Mouse (Mus musculus): ENCODE measurements around the gene Wdr46. TPM values are rescaled to one million over a fixed set of nuclear protein-coding genes. Genes with fewer than 3 reads are reported as not detected.
A peak's percentile ranks its signal among the peaks of the same experiment; 100 is the strongest.
"Not testable (repeated sequence)": the region's sequence is repeated elsewhere in the genome, so short reads cannot be mapped to it uniquely, and the experiment has no call there.

Gene Wdr46
- total and polyA plus RNA-seq, 2 experiments from 2014 or later: 15.7 to 17.3 TPM

GRCm38 (mm10) chr17:33982136-33982535, 41.7 kb downstream of the Wdr46 start:
- not testable (repeated sequence) for H3K36me3 ChIP-seq (ENCODE audit: insufficient read depth, low read length); H3K9ac ChIP-seq (replicated peaks; ENCODE audit: low read length, poor library complexity, severe bottlenecking)

DNA sequence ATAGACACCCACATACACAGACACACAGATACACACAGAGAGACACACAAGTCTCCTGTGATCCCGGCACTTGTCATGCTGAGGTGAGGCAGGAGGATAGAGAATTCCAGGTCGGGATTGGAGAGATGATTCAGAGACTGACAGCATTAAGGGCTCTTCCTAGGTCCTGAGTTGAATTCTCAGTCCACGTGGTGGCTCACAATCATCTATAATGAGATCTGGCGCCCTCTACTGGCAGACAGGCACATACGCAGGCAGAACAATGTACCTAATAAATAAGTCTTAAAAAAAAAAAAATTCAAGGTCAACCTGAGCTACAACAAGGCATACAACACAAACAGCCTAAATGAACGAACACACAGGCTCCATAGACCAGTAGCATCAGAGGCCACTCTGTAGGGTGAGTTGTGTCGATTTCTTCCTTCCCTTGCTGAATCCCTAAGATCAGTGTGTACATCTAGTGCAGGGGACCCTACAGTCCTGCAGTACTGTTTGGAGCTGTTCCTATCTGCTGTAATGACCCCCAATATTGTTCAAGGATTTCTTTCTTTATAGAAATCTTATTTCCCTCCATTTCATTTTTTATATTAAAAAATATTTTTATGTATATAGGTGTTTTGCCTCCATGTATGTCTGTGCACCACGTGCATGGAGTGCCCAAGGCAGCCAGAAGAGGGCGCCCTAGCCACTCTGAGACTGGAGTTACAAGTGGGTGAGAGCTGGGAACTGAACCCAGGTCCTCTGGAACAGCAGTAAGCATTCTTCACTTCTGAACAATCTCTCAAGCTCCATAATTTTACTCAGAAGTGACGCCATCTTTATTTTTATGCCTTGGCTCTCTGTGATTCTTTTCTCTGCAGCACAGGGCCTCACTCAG, 51.6 kb downstream of the Wdr46 start:
- ATAC-seq (ENCODE audit: low FRiP score): no peak
- no peaks in the 10 kb centered on the region for H3K36me3 ChIP-seq (ENCODE audit: insufficient read depth, low read length)
- H3K4me2 ChIP-seq (ENCODE audit: low read depth, low read length, poor library complexity, severe bottlenecking): no peak overlapping the region
- peak; percentile 89 for DNase-seq (ENCODE audit: low spot score)
- 33% methylated on average over 10 of the region's 10 CpGs for WGBS
- H3K4me3 ChIP-seq (ENCODE audit: low read depth, low read length): no peak overlapping the region
- H3K9me3 ChIP-seq (ENCODE audit: low read length): no peaks in the 10 kb centered on the region
- H3K9ac ChIP-seq (replicated peaks; ENCODE audit: low read length, poor library complexity, severe bottlenecking): no peak overlapping the region
- H3K27me3 ChIP-seq (ENCODE audit: insufficient read depth, low read length): peaks cover 5% of the 10 kb centered on the region; the same call in 1 of the 2 replicates
- no peaks in the 10 kb centered on the region for H3K4me1 ChIP-seq (ENCODE audit: insufficient read depth, low read length)
- no peak overlapping the region for H3K27ac ChIP-seq (ENCODE audit: low read depth, low read length)
- peak; percentile 88 for TF ChIP-seq CTCF (IDR thresholded peaks at IDR 0.05)

More at GRCm38 (mm10) chr17:33982136-33982535, 41.7 kb downstream of the Wdr46 start:
- not testable (repeated sequence) for H3K4me1 ChIP-seq (ENCODE audit: insufficient read depth, low read length); H3K9me3 ChIP-seq (ENCODE audit: low read length); ATAC-seq (ENCODE audit: low FRiP score)
- Histone ChIP-seq H3K4me3 (ENCODE audit: low read depth, low read length) (peak overlapping the region; percentile 46), H3K27ac (ENCODE audit: low read depth, low read length) (peak overlapping the region; percentile 81; the same call in 1 of the 2 replicates), H3K27me3 (ENCODE audit: insufficient read depth, low read length) (peaks cover 20% of the 10 kb centered on the region), H3K4me2 (ENCODE audit: low read depth, low read length, poor library complexity, severe bottlenecking) (peak overlapping the region; percentile 49)
- DNase-seq (ENCODE audit: low spot score): peak; percentile 60
- peak; percentile 90 for TF ChIP-seq CTCF (IDR thresholded peaks at IDR 0.05)
- WGBS: 15% methylated on average over 8 of the region's 8 CpGs

DNA sequence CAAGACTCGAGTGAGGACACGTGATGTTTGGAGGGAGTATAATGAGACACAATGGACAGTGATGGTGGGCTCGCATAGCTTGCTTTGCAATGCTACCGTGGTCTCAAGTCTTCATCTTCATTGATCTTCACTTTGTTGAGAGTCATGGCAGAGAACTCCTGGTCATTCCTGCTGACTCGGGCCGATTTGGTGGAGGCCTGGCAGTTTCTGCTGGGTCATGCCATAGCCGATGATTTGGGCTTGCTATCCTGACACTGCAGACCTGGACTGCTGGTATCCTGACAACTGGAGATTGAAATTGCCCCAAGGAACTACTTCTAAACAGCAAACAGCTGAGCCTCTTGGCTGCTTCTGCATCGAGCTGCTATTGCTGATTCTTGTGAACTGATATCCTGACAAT, 54.5 kb downstream of the Wdr46 start:
- TF ChIP-seq CTCF (IDR thresholded peaks at IDR 0.05): no peak
- no peak for DNase-seq (ENCODE audit: low spot score)
- 88% methylated on average over 8 of the region's 8 CpGs for WGBS

DNA sequence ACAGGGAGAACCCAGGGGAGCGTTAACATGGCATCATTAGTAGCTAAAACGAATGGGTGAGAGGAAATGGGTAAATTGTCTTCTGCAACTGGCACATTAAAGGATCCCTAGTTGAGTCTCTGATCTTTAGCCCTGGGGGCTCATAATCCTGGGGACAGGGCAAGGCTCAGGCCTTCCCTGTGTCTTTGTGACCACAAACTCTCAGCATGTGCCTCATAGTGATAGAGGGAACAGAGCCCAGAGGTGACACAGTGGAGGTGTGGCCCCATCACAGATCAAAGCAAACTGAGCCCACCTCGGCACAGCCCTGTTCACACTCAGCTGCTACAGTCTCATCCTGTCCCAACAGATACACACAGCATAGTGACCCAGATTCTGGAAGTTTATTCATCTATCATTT, 55.2 kb downstream of the Wdr46 start:
- WGBS: 76% methylated on average over 3 of the region's 3 CpGs
- no peak for DNase-seq (ENCODE audit: low spot score)
- no peaks in the 10 kb centered on the region for H3K9me3 ChIP-seq (ENCODE audit: low read length)
- ATAC-seq (ENCODE audit: low FRiP score): no peak
- H3K4me1 ChIP-seq (ENCODE audit: insufficient read depth, low read length): 0 out of 2 replicates have a peak, but pooled peaks cover 4% of the 10 kb centered on the region
- no peak for TF ChIP-seq CTCF (IDR thresholded peaks at IDR 0.05)
- H3K27me3 ChIP-seq (ENCODE audit: insufficient read depth, low read length): peaks cover 7% of the 10 kb centered on the region; the same call in 1 of the 2 replicates
- H3K36me3 ChIP-seq (ENCODE audit: insufficient read depth, low read length): no peaks in the 10 kb centered on the region
- H3K4me3 ChIP-seq (ENCODE audit: low read depth, low read length): no peak overlapping the region
- no peak overlapping the region for H3K9ac ChIP-seq (replicated peaks; ENCODE audit: low read length, poor library complexity, severe bottlenecking)
- no peak overlapping the region for H3K4me2 ChIP-seq (ENCODE audit: low read depth, low read length, poor library complexity, severe bottlenecking)
- H3K27ac ChIP-seq (ENCODE audit: low read depth, low read length): no peak overlapping the region

More for the DNA sequence above, 54.5 kb downstream of the Wdr46 start:
- Histone ChIP-seq H3K36me3 (ENCODE audit: insufficient read depth, low read length) (no peaks in the 10 kb centered on the region), H3K27me3 (ENCODE audit: insufficient read depth, low read length) (peaks cover 2% of the 10 kb centered on the region; the same call in 1 of the 2 replicates), H3K9ac (replicated peaks; ENCODE audit: low read length, poor library complexity, severe bottlenecking) (no peak overlapping the region), H3K27ac (ENCODE audit: low read depth, low read length) (no peak overlapping the region), H3K4me3 (ENCODE audit: low read depth, low read length) (no peak overlapping the region), H3K4me2 (ENCODE audit: low read depth, low read length, poor library complexity, severe bottlenecking) (no peak overlapping the region), H3K9me3 (ENCODE audit: low read length) (no peaks in the 10 kb centered on the region), H3K4me1 (ENCODE audit: insufficient read depth, low read length) (0 out of 2 replicates have a peak, but pooled peaks cover 3% of the 10 kb centered on the region)
- no peak for ATAC-seq (ENCODE audit: low FRiP score)

- DNase-seq (ENCODE audit: low spot score); H3K36me3 ChIP-seq (ENCODE audit: insufficient read depth, low read length); H3K9ac ChIP-seq (replicated peaks; ENCODE audit: low read length, poor library complexity, severe bottlenecking); H3K9me3 ChIP-seq (ENCODE audit: low read length); H3K4me2 ChIP-seq (ENCODE audit: low read depth, low read length, poor library complexity, severe bottlenecking); H3K4me3 ChIP-seq (ENCODE audit: low read depth, low read length); H3K27ac ChIP-seq (ENCODE audit: low read depth, low read length); H3K4me1 ChIP-seq (ENCODE audit: insufficient read depth, low read length); H3K27me3 ChIP-seq (ENCODE audit: insufficient read depth, low read length); ATAC-seq (ENCODE audit: low FRiP score): not testable (repeated sequence)
- 97% methylated on average over 2 of the region's 2 CpGs for whole genome bisulfite sequencing
Measured at GRCm38 (mm10) chr17:33997025-33997424, 56.6 kb downstream of the Wdr46 start.

- not testable (repeated sequence) for H3K27me3 ChIP-seq (ENCODE audit: insufficient read depth, low read length); H3K4me2 ChIP-seq (ENCODE audit: low read depth, low read length, poor library complexity, severe bottlenecking); DNase-seq (ENCODE audit: low spot score); H3K9ac ChIP-seq (replicated peaks; ENCODE audit: low read length, poor library complexity, severe bottlenecking); H3K9me3 ChIP-seq (ENCODE audit: low read length); H3K4me3 ChIP-seq (ENCODE audit: low read depth, low read length); H3K4me1 ChIP-seq (ENCODE audit: insufficient read depth, low read length); H3K36me3 ChIP-seq (ENCODE audit: insufficient read depth, low read length); H3K27ac ChIP-seq (ENCODE audit: low read depth, low read length); ATAC-seq (ENCODE audit: low FRiP score)
- 55% methylated on average over 5 of the region's 5 CpGs for WGBS
Measured at GRCm38 (mm10) chr17:33998697-33999096, 58.2 kb downstream of the Wdr46 start.

Other genes with a start within 250 kb of the Wdr46 start
Only the 30 nearest of the 31 such genes appear.
- 90.1 and 100 TPM in 2 replicates for gene March2, start 222.0 kb upstream of the Wdr46 start, total RNA-seq (2014; rRNA removed)
- gene March2, start 222.0 kb upstream of the Wdr46 start, polyA plus RNA-seq (2015; fragmentation: Nextera tagmentation; extraction: Ambion mirVana): 65.2 and 65.9 TPM in 2 replicates
- 120 and 158 TPM in 2 replicates for gene Rab11b, start 180.1 kb upstream of the Wdr46 start, total RNA-seq (2014; rRNA removed)
- 607 and 619 TPM in 2 replicates for gene Rab11b, start 180.1 kb upstream of the Wdr46 start, polyA plus RNA-seq (2015; fragmentation: Nextera tagmentation; extraction: Ambion mirVana)
- 21.4 and 22.5 TPM in 2 replicates for gene Angptl4, start 158.8 kb upstream of the Wdr46 start, total RNA-seq (2014; rRNA removed)
- 27.5 and 33.5 TPM in 2 replicates for gene Angptl4, start 158.8 kb upstream of the Wdr46 start, polyA plus RNA-seq (2015; fragmentation: Nextera tagmentation; extraction: Ambion mirVana)
- 19.8 and 38.4 TPM in 2 replicates for gene Kank3, start 130.1 kb upstream of the Wdr46 start, total RNA-seq (2014; rRNA removed)
- 46.2 and 50.0 TPM in 2 replicates for gene Kank3, start 130.1 kb upstream of the Wdr46 start, polyA plus RNA-seq (2015; fragmentation: Nextera tagmentation; extraction: Ambion mirVana)
- 348 and 379 TPM in 2 replicates for gene Rps28, start 116.1 kb upstream of the Wdr46 start, total RNA-seq (2014; rRNA removed)
- gene Rps28, start 116.1 kb upstream of the Wdr46 start, polyA plus RNA-seq (2015; fragmentation: Nextera tagmentation; extraction: Ambion mirVana): 513 and 564 TPM in 2 replicates
- 211 and 345 TPM in 2 replicates for gene Ndufa7, start 116.1 kb upstream of the Wdr46 start, total RNA-seq (2014; rRNA removed)
- gene Ndufa7, start 116.1 kb upstream of the Wdr46 start, polyA plus RNA-seq (2015; fragmentation: Nextera tagmentation; extraction: Ambion mirVana): 501 and 560 TPM in 2 replicates
- gene Cd320, start 97.6 kb upstream of the Wdr46 start, total RNA-seq (2014; rRNA removed): 24.4 and 26.7 TPM in 2 replicates
- 46.8 and 50.0 TPM in 2 replicates for gene Cd320, start 97.6 kb upstream of the Wdr46 start, polyA plus RNA-seq (2015; fragmentation: Nextera tagmentation; extraction: Ambion mirVana)
- not detected in 2 replicates for gene Gm7029, start 66.8 kb upstream of the Wdr46 start, total RNA-seq (2014; rRNA removed)
- not detected in 2 replicates for gene Gm7029, start 66.8 kb upstream of the Wdr46 start, polyA plus RNA-seq (2015; fragmentation: Nextera tagmentation; extraction: Ambion mirVana)
- 4.3 and 5.0 TPM in 2 replicates for gene Kifc1, start 50.0 kb upstream of the Wdr46 start, total RNA-seq (2014; rRNA removed)
- 1.4 and 2.2 TPM in 2 replicates for gene Kifc1, start 50.0 kb upstream of the Wdr46 start, polyA plus RNA-seq (2015; fragmentation: Nextera tagmentation; extraction: Ambion mirVana)
- gene Platr17, start 35.5 kb upstream of the Wdr46 start, total RNA-seq (2014; rRNA removed): 0.22 and 0.33 TPM in 2 replicates
- 1.4 and 1.5 TPM in 2 replicates for gene Platr17, start 35.5 kb upstream of the Wdr46 start, polyA plus RNA-seq (2015; fragmentation: Nextera tagmentation; extraction: Ambion mirVana)
- 52.3 and 55.7 TPM in 2 replicates for gene Daxx, start 31.2 kb upstream of the Wdr46 start, total RNA-seq (2014; rRNA removed)
- gene Daxx, start 31.2 kb upstream of the Wdr46 start, polyA plus RNA-seq (2015; fragmentation: Nextera tagmentation; extraction: Ambion mirVana): 42.9 and 44.3 TPM in 2 replicates
- gene Tapbp, start 24.8 kb upstream of the Wdr46 start, total RNA-seq (2014; rRNA removed): 41.4 and 44.4 TPM in 2 replicates
- 29.0 and 29.1 TPM in 2 replicates for gene Tapbp, start 24.8 kb upstream of the Wdr46 start, polyA plus RNA-seq (2015; fragmentation: Nextera tagmentation; extraction: Ambion mirVana)
- 44.3 and 50.9 TPM in 2 replicates for gene Zbtb22, start 24.8 kb upstream of the Wdr46 start, total RNA-seq (2014; rRNA removed)
- 18.5 and 18.6 TPM in 2 replicates for gene Zbtb22, start 24.8 kb upstream of the Wdr46 start, polyA plus RNA-seq (2015; fragmentation: Nextera tagmentation; extraction: Ambion mirVana)
- 81.8 and 83.0 TPM in 2 replicates for gene Rgl2, start 11.1 kb upstream of the Wdr46 start, total RNA-seq (2014; rRNA removed)
- gene Rgl2, start 11.1 kb upstream of the Wdr46 start, polyA plus RNA-seq (2015; fragmentation: Nextera tagmentation; extraction: Ambion mirVana): 33.1 and 38.2 TPM in 2 replicates
- 47.9 and 60.9 TPM in 2 replicates for gene Pfdn6, start 317 bp upstream of the Wdr46 start, total RNA-seq (2014; rRNA removed)
- gene Pfdn6, start 317 bp upstream of the Wdr46 start, polyA plus RNA-seq (2015; fragmentation: Nextera tagmentation; extraction: Ambion mirVana): 170 and 185 TPM in 2 replicates
- 8.6 and 14.1 TPM in 2 replicates for gene B3galt4, start 10.8 kb downstream of the Wdr46 start, total RNA-seq (2014; rRNA removed)
- 11.1 and 14.0 TPM in 2 replicates for gene B3galt4, start 10.8 kb downstream of the Wdr46 start, polyA plus RNA-seq (2015; fragmentation: Nextera tagmentation; extraction: Ambion mirVana)
- gene Vps52, start 15.2 kb downstream of the Wdr46 start, total RNA-seq (2014; rRNA removed): 39.5 and 46.1 TPM in 2 replicates
- 65.8 and 68.6 TPM in 2 replicates for gene Vps52, start 15.2 kb downstream of the Wdr46 start, polyA plus RNA-seq (2015; fragmentation: Nextera tagmentation; extraction: Ambion mirVana)
- 742 and 975 TPM in 2 replicates for gene Rps18, start 15.3 kb downstream of the Wdr46 start, total RNA-seq (2014; rRNA removed)
- gene Rps18, start 15.3 kb downstream of the Wdr46 start, polyA plus RNA-seq (2015; fragmentation: Nextera tagmentation; extraction: Ambion mirVana): 751 and 769 TPM in 2 replicates
- gene H2-K1, start 59.7 kb downstream of the Wdr46 start, total RNA-seq (2014; rRNA removed): 19.0 and 21.2 TPM in 2 replicates
- 17.0 and 22.2 TPM in 2 replicates for gene H2-K1, start 59.7 kb downstream of the Wdr46 start, polyA plus RNA-seq (2015; fragmentation: Nextera tagmentation; extraction: Ambion mirVana)
- 19.5 and 23.4 TPM in 2 replicates for gene Ring1, start 84.0 kb downstream of the Wdr46 start, total RNA-seq (2014; rRNA removed)
- 17.3 and 19.5 TPM in 2 replicates for gene Ring1, start 84.0 kb downstream of the Wdr46 start, polyA plus RNA-seq (2015; fragmentation: Nextera tagmentation; extraction: Ambion mirVana)
- 58.4 and 67.6 TPM in 2 replicates for gene H2-Ke6, start 87.4 kb downstream of the Wdr46 start, total RNA-seq (2014; rRNA removed)
- 53.6 and 54.7 TPM in 2 replicates for gene H2-Ke6, start 87.4 kb downstream of the Wdr46 start, polyA plus RNA-seq (2015; fragmentation: Nextera tagmentation; extraction: Ambion mirVana)
- 170 and 229 TPM in 2 replicates for gene Slc39a7, start 91.0 kb downstream of the Wdr46 start, total RNA-seq (2014; rRNA removed)
- gene Slc39a7, start 91.0 kb downstream of the Wdr46 start, polyA plus RNA-seq (2015; fragmentation: Nextera tagmentation; extraction: Ambion mirVana): 152 and 156 TPM in 2 replicates
- gene Rxrb, start 91.2 kb downstream of the Wdr46 start, total RNA-seq (2014; rRNA removed): 53.6 and 61.2 TPM in 2 replicates
- 52.7 and 53.7 TPM in 2 replicates for gene Rxrb, start 91.2 kb downstream of the Wdr46 start, polyA plus RNA-seq (2015; fragmentation: Nextera tagmentation; extraction: Ambion mirVana)
- gene Col11a2, start 98.8 kb downstream of the Wdr46 start, total RNA-seq (2014; rRNA removed): 17.9 and 24.3 TPM in 2 replicates
- gene Col11a2, start 98.8 kb downstream of the Wdr46 start, polyA plus RNA-seq (2015; fragmentation: Nextera tagmentation; extraction: Ambion mirVana): 4.1 and 4.6 TPM in 2 replicates
- gene H2-Oa, start 151.7 kb downstream of the Wdr46 start, total RNA-seq (2014; rRNA removed): not detected in 2 replicates
- 0.23 TPM in 1 of 2 replicates, not detected in the other for gene H2-Oa, start 151.7 kb downstream of the Wdr46 start, polyA plus RNA-seq (2015; fragmentation: Nextera tagmentation; extraction: Ambion mirVana)
- gene H2-DMa, start 178.9 kb downstream of the Wdr46 start, total RNA-seq (2014; rRNA removed): 23.8 and 39.0 TPM in 2 replicates
- 24.8 and 26.1 TPM in 2 replicates for gene H2-DMa, start 178.9 kb downstream of the Wdr46 start, polyA plus RNA-seq (2015; fragmentation: Nextera tagmentation; extraction: Ambion mirVana)
- gene Brd2, start 182.0 kb downstream of the Wdr46 start, total RNA-seq (2014; rRNA removed): 219 and 233 TPM in 2 replicates
- gene Brd2, start 182.0 kb downstream of the Wdr46 start, polyA plus RNA-seq (2015; fragmentation: Nextera tagmentation; extraction: Ambion mirVana): 107 and 124 TPM in 2 replicates
- gene H2-DMb2, start 202.6 kb downstream of the Wdr46 start, total RNA-seq (2014; rRNA removed): 0.16 and 0.47 TPM in 2 replicates
- 1.4 and 1.6 TPM in 2 replicates for gene H2-DMb2, start 202.6 kb downstream of the Wdr46 start, polyA plus RNA-seq (2015; fragmentation: Nextera tagmentation; extraction: Ambion mirVana)
- gene H2-DMb1, start 212.4 kb downstream of the Wdr46 start, total RNA-seq (2014; rRNA removed): 0.47 and 4.7 TPM in 2 replicates
- gene H2-DMb1, start 212.4 kb downstream of the Wdr46 start, polyA plus RNA-seq (2015; fragmentation: Nextera tagmentation; extraction: Ambion mirVana): 1.6 and 2.3 TPM in 2 replicates
- 7.1 and 16.5 TPM in 2 replicates for gene Tap1, start 246.9 kb downstream of the Wdr46 start, total RNA-seq (2014; rRNA removed)
- gene Tap1, start 246.9 kb downstream of the Wdr46 start, polyA plus RNA-seq (2015; fragmentation: Nextera tagmentation; extraction: Ambion mirVana): 7.7 and 8.3 TPM in 2 replicates